Mouse (Mus musculus): ENCODE data around the gene Sptssa.

DNA sequence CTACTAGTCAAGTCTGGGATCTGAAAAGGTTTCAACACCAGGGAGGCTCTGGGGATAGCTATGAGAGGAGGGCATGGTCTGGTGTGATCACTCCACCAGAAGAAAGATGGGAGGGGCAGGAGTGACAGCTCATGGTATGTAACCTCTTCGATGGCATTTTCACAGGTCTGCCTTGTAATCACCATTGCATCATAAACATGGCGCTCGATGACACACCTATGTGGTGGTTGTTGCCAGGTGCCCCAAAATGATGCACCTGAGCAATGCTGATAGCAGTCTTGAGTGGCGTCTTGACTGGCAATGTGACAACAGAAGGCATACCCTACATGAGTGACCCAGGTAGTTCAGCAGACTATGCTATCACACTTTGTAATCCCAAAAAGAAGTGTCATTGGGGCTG, 15.0 kb downstream of the Sptssa start:
- TF ChIP-seq CTCF (IDR thresholded peaks at IDR 0.05; ENCODE audit: extremely low read depth, insufficient read length, insufficient replicate concordance, low read depth, low read length) (no peak), POLR2A (IDR thresholded peaks at IDR 0.05; ENCODE audit: low read depth, low read length) (no peak)
